Mouse (Mus musculus) MN1 (cell line): ENCODE measurements around the gene ccdc198.
"Not testable (repeated sequence)": the region's sequence is repeated elsewhere in the genome, so short reads cannot be mapped to it uniquely, and the experiment has no call there.

Experiments
- DNase-seq: peaks from one replicate; pipeline ENCODE4 v3.0.0-alpha.2; 2016; ENCODE audit warnings: low spot score

ccdc198 gene

DNA sequence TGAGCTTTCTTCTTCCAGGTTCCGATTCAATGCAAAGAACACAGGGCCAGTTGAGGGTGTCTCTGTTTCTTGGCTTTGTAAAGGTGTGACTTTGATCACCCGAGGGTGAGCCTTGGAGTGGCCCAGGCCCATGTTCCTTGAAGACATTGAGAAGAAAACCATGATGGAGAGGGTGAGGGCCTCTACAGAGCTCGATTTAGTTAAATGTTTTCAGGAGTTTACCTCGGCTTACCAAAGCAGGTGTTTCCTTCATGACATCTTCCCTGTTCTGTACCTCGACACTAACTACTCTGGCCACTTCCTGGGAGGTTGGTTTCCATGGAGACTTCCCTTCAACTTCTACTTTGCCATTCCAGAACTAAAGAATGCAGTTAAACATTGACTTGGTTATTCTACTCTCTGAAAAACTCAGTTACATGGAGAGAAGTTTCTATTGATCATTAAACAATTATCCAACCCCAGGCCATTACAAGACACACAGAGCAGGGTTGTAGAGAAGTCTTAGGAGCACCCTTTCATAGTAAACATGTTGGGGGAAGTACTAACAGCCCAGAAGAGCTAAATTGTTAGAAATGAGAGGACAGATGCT, at the start of gene ccdc198:
Gene ccdc198, minus strand, starts transcription at position 349 of the 589 bp plus-strand sequence.
- no peak for DNase-seq

- peak; percentile 67 for DNase-seq
These were observed 48.7 kb upstream of the ccdc198 start for GRCm38 (mm10) chr14:49293802-49294449.

- DNase-seq, result no peak
These were observed 44.9 kb upstream of the ccdc198 start for GRCm38 (mm10) chr14:49290029-49290745.

DNA sequence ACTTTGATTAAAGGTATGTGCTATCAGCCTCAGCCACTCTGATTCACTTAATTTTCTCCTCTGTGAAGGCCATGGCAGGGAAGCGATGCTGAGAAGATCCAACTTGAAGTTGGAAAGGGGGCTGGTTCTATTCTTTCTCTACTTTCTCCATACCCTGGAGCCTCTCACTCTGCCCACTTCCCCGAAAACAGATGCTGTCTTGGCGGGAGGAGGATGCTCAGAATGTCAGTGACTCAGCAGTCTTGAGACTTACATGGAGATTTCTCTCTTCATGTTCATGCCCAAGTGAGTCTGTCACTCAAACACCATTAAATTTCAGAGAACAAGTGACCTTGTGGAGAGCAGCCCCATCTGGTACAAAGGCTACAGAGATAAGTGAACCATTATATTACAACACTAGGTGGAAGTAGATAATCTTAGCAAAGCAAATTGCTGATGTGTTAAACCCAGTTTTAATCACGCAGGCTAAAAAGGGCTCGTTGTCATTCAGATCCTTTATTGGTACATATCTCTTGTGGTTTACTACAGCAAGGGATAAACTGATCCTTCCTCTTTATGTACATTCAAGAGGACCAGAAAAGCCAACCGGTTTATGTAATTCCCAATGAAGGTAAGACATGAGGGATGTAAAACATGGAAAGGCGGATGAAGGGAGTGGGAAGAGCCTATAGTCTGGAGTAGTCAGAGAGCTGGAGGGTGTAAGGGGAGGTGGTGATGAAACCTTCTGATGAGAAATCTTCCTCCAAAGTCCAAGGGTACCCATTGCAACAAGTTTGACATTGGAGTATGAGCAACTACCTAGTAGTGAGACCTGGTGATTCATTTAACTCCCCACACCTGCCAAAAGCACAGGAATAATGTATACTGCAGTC, 38.7 kb upstream of the ccdc198 start:
- no peak for DNase-seq

- DNase-seq, result no peak
These were observed 33.6 kb upstream of the ccdc198 start for GRCm38 (mm10) chr14:49278880-49279279.

- not testable (repeated sequence) for DNase-seq
These were observed 33.2 kb upstream of the ccdc198 start for GRCm38 (mm10) chr14:49278479-49278878.

GRCm38 (mm10) chr14:49277642-49278041, 32.4 kb upstream of the ccdc198 start:
- DNase-seq, result no peak

DNA sequence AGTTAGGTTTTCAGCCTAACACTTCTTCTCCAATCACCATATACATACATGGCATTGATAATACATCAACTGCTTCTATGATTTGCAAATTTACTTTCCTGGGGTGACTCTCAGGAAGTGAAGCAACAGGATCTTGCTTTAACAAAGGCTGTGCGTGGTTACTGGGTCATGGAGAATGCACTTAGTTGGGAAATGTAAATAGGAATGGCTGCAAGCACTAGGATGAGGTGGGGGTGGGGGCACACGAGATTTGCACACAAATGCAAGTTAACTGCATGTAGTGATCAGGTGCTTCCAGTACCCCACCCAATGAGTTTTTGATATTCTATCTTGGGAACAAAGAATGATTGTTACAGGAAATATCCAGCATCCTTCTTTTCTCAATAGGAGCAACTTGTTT, 30.1 kb upstream of the ccdc198 start:
- DNase-seq, result no peak

- no peak for DNase-seq
These were observed 20.2 kb upstream of the ccdc198 start for GRCm38 (mm10) chr14:49265286-49266002.

GRCm38 (mm10) chr14:49241522-49241921, 3.8 kb downstream of the ccdc198 start:
- no peak for DNase-seq

- DNase-seq, result peak; percentile 73
These were observed 7.1 kb downstream of the ccdc198 start for GRCm38 (mm10) chr14:49238206-49238605.

- peak; percentile 56 for DNase-seq
These were observed 10.3 kb downstream of the ccdc198 start for GRCm38 (mm10) chr14:49234788-49235515.

DNA sequence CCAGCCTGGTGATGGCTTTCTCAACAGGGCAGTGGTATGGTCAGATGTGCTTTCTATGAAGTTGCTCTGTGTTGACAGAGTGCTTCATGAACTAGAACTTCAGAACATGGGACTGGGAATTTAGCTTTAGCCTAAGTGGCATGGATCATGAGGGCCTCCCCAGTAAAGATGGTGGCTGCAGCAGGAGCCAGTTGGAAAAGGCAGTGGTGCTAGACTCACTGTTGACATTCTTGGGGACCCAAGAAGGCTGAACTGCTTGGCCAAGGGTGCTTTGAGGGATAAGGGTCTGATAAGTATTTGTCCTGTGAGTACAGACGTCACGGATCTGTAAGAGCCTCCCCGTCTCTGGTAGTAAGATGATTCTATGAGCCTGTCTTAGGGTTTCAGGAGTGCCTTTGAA, 13.4 kb downstream of the ccdc198 start:
- DNase-seq, result no peak

DNA sequence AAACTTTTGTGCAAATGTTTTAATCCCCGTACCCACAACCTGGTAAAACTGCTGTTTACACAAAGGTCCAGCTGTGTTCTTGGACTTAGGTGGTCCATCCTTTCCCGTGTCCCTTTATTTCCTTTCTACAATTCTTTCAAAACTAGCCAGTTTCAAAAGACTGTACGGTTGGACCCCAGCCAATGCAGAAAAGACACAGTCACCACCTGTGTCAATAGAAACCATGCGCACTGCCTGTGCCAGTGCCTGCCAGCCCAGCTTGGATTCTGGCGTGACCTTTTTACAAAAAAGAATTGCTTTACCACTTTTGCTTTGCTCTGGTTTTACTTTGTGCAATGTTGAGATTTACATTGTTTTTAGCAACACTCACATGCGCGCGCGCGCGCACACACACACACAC, 18.3 kb downstream of the ccdc198 start:
- DNase-seq, result no peak

- no peak for DNase-seq
These were observed 18.8 kb downstream of the ccdc198 start for GRCm38 (mm10) chr14:49226471-49226870.

DNA sequence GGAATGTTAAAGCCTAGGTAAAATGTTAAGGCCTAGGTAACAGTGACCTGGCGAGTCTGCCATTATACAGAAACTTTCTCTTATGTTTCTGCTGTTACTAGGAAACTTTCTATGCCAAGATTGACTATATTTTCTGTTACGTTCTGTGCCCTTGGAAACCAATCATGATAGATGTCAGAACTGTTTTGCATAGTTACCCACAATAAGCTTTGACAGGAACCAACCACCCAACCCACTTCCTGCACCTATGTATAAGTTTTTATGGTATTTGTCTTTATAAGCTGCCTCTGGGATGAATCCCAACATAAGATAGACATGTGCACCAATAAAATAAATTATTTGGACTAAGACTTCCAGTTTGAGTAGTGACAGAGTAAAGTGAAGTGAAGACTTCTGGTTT, 23.5 kb downstream of the ccdc198 start:
- DNase-seq, result no peak

GRCm38 (mm10) chr14:49219466-49220022, 25.7 kb downstream of the ccdc198 start:
- DNase-seq, result not testable (repeated sequence)

GRCm38 (mm10) chr14:49218677-49219076, 26.6 kb downstream of the ccdc198 start:
- DNase-seq, result no peak

GRCm38 (mm10) chr14:49210215-49210614, 35.1 kb downstream of the ccdc198 start:
- DNase-seq, result not testable (repeated sequence)

GRCm38 (mm10) chr14:49201073-49201778, 44.0 kb downstream of the ccdc198 start:
- DNase-seq, result no peak
